Mouse (Mus musculus): ENCODE measurements around the gene Slc35f5. TPM values are rescaled to one million over a fixed set of nuclear protein-coding genes. Genes with fewer than 3 reads are reported as not detected.

Slc35f5 gene
- total and polyA plus RNA-seq, 2 experiments from 2014 or later, result 17.6 to 34.8 TPM

DNA sequence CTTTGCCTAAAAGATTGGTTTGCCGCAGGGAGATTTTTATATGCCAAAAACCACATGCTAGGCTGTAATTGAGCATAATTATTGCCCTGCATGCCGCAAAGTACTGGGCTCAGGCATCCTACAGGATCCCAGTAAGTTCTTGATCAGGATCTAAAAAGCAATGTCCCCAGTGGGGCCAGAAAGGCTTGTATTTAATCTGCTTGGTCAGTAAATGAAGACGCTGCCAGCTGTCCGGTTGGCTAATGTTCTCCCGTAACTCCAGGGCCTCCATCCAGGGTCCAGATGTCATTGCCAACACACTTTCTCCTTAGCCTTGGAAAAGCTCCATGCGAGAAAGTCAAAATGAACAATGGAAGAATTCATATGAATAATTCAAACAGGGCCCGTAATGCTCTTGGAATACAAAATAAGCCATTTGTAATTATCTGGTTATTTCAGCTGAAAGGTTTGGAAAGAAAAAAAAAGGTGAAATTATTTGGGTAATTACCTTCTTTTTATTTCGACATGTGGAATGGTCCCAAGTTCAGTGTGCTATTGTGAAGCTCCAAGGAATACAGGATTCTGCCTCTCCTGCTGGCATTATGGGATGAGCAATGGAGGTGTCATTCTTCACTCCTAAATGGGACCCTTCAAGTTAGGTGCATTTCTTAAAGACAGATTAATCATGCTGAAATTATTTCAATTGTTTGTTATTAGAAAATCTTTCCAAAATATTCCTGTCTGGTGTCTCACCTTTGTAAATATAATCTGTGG is 79.3 kb downstream of the Slc35f5 start:
- H3K36me3 ChIP-seq (ENCODE audit: insufficient read depth, low read length), result no peaks in the 10 kb centered on the region
- H3K27ac ChIP-seq (ENCODE audit: low read depth, low read length), result no peak overlapping the region
- TF ChIP-seq CTCF (IDR thresholded peaks at IDR 0.05), result no peak
- no peak overlapping the region for H3K9ac ChIP-seq (replicated peaks; ENCODE audit: low read length, poor library complexity, severe bottlenecking)
- no peak overlapping the region for H3K4me2 ChIP-seq (ENCODE audit: low read depth, low read length, poor library complexity, severe bottlenecking)
- H3K4me3 ChIP-seq (ENCODE audit: low read depth, low read length), result no peak overlapping the region
- H3K4me1 ChIP-seq (ENCODE audit: insufficient read depth, low read length), result 0 out of 2 replicates have a peak, but pooled peaks cover 6% of the 10 kb centered on the region
- DNase-seq (ENCODE audit: low spot score) (peak; percentile 83), ATAC-seq (ENCODE audit: low FRiP score) (no peak)
- 39% methylated on average over 8 of the region's 8 CpGs for WGBS
- no peaks in the 10 kb centered on the region for H3K9me3 ChIP-seq (ENCODE audit: low read length)
- no peaks in the 10 kb centered on the region for H3K27me3 ChIP-seq (ENCODE audit: insufficient read depth, low read length)

DNA sequence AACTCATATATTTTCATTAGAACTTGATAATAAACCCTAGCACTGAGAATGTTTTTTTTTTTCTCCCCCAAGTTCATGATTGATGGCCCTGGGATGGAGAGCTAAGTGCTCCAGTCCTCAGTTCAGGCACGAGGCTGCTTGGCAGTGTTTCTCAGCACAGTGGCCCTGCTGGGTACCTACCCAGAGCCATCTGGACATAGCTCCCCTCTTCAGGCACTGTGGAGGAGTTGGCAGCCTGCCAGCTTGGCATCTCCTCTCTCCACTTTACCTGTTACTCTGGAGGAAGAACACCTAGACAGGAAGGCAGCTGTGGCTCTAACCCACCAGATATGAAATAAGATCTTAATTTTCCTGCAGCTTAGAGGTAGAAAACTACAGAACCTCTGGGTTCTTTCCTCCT is 83.2 kb downstream of the Slc35f5 start:
- H3K36me3 ChIP-seq (ENCODE audit: insufficient read depth, low read length), result no peaks in the 10 kb centered on the region
- TF ChIP-seq CTCF (IDR thresholded peaks at IDR 0.05), result no peak
- ATAC-seq (ENCODE audit: low FRiP score), result no peak
- no peak overlapping the region for H3K4me2 ChIP-seq (ENCODE audit: low read depth, low read length, poor library complexity, severe bottlenecking)
- H3K27ac ChIP-seq (ENCODE audit: low read depth, low read length), result no peak overlapping the region
- H3K4me3 ChIP-seq (ENCODE audit: low read depth, low read length), result no peak overlapping the region
- no peaks in the 10 kb centered on the region for H3K27me3 ChIP-seq (ENCODE audit: insufficient read depth, low read length)
- no peak overlapping the region for H3K9ac ChIP-seq (replicated peaks; ENCODE audit: low read length, poor library complexity, severe bottlenecking)
- H3K9me3 ChIP-seq (ENCODE audit: low read length), result no peaks in the 10 kb centered on the region
- H3K4me1 ChIP-seq (ENCODE audit: insufficient read depth, low read length), result 0 out of 2 replicates have a peak, but pooled peaks cover 6% of the 10 kb centered on the region
- peak; percentile 62 for DNase-seq (ENCODE audit: low spot score)
- 55% methylated on average over 1 of the region's 1 CpGs for WGBS

Other genes starting within 250 kb of the Slc35f5 start
- gene Actr3, start 124.9 kb upstream of the Slc35f5 start, total RNA-seq (2014; rRNA removed), result 201 and 246 TPM in 2 replicates
- 175 and 179 TPM in 2 replicates for gene Actr3, start 124.9 kb upstream of the Slc35f5 start, polyA plus RNA-seq (2015; fragmentation: Nextera tagmentation; extraction: Ambion mirVana)
- gene Gpr39, start 116.4 kb downstream of the Slc35f5 start, total RNA-seq (2014; rRNA removed), result 1.6 TPM in 1 of 2 replicates, not detected in the other
- gene Gpr39, start 116.4 kb downstream of the Slc35f5 start, polyA plus RNA-seq (2015; fragmentation: Nextera tagmentation; extraction: Ambion mirVana), result 0.06 TPM in 1 of 2 replicates, not detected in the other